Mouse (Mus musculus) brown adipose tissue, adult 24 weeks (tissue): ENCODE results near the gene Myh11. TPM values are rescaled to one million over a fixed set of nuclear protein-coding genes. Genes with fewer than 3 reads are reported as not detected.
A peak's percentile ranks its signal among the peaks of the same experiment; 100 is the strongest.

Experiments
- H3K27ac ChIP-seq: fragments of 200-500 bp; replicated peaks from 2 replicates; pipeline ENCODE4 v1.5.1; 2012; ENCODE audit warnings: low read depth, mild to moderate bottlenecking, low read length
- H3K4me1 ChIP-seq: fragments of 200-500 bp; 2 replicates; pipeline ENCODE4 v1.6.1; 2012; ENCODE audit warnings: low read length, mixed read lengths; ENCODE audit not compliant: control insufficient read depth, insufficient read depth, insufficient read length
- H3K4me3 ChIP-seq: fragments of 200-500 bp; 2 replicates; pipeline ENCODE4 v1.5.1; 2012; ENCODE audit warnings: low read depth, mild to moderate bottlenecking, low read length, moderate library complexity; ENCODE audit not compliant: insufficient read depth
- polyA plus RNA-seq: library from polyadenylated mRNA; stranded (reverse); fragments of >200 nt; gene quantifications from 2 replicates; pipeline ENCODE4 v1.2.4, GENCODE M21; 2012; ENCODE audit not compliant: missing spikeins, insufficient read depth, insufficient read length

The Myh11 gene
- polyA plus RNA-seq, 1 experiment = 5.9 TPM

DNA sequence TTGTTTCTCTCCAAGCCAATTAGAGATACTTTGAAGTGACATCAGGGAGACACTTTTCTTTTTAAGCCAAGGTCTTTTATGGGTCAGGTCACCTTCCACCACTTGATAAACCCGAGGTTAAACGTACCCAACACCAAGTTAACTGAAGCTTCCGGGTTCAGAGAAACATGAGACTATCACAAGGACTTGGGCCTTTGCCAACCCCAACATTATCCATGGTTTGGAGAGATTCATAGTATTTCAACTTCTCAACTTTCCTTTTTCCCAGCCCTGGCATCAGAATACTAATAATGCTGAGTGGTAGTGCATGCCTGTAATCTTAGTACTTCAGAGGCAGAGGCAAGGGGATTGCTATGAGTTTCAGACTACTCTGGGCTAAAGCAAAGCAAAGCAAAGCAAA lies 49.1 kb downstream of the Myh11 start:
- Histone ChIP-seq H3K4me1 (no peaks in the 10 kb centered on the region), H3K27ac (no peak overlapping the region), H3K4me3 (no peak overlapping the region)

DNA sequence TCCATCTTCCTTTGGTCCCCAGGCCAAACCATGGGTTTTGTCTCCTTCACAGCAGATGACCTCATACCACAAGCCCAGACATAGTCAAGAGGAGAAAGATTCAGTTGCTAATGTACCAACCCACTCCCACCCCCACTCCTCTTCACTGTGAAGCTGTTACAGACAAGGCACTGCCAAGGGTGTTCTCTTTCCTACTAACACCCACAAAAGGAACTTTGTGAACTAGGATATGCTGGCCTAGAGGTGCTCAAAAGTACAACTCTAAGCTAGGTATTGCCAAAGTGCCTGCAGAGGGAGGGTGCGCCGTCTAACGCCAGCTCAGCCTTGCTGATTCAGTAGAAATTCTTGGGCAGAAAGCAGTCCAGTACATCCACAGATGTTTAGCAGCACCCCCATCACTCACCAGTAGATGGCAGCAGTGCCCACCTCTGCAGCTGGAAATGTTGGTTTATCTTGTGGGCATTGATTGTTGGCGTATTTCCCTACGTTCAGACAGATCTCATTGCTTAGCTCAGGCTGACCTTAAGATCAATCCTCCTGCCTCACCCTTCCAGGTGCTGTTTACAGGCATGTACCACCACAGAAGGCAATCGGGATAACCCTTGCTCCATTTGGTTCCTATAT lies 54.0 kb downstream of the Myh11 start:
- H3K27ac ChIP-seq = no peak overlapping the region
- no peak overlapping the region for H3K4me3 ChIP-seq
- H3K4me1 ChIP-seq = no peaks in the 10 kb centered on the region

DNA sequence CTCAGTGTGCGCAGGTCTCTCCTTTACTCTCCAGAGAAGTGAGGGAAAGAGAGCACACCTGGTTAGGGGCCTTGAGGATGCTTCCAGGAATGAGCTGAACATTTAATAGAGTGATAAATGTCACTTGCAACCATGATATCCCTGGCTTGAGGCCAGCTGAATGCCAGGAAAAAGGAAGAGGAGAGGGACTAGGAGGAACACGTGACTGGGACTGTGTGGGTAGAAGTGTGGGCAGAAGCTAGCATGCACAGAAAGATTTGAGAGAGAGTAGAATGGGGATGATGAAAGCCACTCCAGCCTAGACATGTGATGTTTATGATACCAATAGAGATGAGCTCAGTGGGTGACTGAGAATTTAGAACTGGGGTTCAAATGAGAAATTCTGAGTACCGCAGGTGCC lies 76.0 kb downstream of the Myh11 start:
- no peaks in the 10 kb centered on the region for H3K4me1 ChIP-seq
- H3K27ac ChIP-seq = no peak overlapping the region
- no peak overlapping the region for H3K4me3 ChIP-seq

DNA sequence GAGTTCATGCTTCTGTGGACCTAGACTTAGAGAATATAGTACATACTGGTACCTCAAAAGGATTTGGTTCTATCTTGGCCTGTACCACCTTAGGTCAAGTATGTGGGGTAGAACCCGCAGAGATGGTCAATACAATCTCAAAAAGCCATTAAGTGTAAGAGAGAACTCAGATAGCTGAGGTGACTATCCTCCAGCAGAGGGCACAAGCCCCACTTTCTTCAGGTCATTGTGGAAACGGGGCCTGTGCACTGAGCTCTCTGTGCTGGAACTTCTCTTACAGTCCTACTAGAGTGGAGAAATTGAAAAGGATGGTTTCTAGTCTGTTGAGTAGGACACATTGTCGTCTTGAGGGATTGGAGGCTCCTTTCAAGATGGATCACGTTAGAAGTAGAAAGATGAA lies 92.4 kb downstream of the Myh11 start:
- Histone ChIP-seq H3K27ac (no peak overlapping the region), H3K4me3 (no peak overlapping the region), H3K4me1 (peaks cover 7% of the 10 kb centered on the region; the same call in 1 of the 2 replicates)

DNA sequence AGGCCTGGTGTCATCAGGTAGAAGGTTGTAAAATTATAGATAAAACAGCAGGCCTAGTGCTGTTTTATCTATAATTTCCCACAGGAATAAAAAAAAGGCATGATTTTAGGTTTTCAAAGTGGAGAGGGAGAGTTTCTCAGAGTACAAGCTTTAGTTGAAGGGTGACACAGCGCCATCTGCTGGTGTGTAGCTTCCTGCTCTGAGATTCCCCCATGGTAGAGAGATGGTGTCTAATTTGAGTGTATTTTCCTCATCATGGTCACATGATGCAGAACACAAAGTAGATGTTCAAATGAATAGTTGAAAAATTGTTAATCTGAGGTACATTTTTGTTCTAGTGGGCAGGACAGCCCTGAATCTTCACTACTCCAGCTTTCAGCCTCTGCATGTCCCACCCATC lies 95.7 kb downstream of the Myh11 start:
- no peak overlapping the region for H3K4me3 ChIP-seq
- peak overlapping the region; percentile 82; the same call in 1 of the 2 replicates for H3K27ac ChIP-seq
- peaks cover 7% of the 10 kb centered on the region; the same call in 1 of the 2 replicates for H3K4me1 ChIP-seq

DNA sequence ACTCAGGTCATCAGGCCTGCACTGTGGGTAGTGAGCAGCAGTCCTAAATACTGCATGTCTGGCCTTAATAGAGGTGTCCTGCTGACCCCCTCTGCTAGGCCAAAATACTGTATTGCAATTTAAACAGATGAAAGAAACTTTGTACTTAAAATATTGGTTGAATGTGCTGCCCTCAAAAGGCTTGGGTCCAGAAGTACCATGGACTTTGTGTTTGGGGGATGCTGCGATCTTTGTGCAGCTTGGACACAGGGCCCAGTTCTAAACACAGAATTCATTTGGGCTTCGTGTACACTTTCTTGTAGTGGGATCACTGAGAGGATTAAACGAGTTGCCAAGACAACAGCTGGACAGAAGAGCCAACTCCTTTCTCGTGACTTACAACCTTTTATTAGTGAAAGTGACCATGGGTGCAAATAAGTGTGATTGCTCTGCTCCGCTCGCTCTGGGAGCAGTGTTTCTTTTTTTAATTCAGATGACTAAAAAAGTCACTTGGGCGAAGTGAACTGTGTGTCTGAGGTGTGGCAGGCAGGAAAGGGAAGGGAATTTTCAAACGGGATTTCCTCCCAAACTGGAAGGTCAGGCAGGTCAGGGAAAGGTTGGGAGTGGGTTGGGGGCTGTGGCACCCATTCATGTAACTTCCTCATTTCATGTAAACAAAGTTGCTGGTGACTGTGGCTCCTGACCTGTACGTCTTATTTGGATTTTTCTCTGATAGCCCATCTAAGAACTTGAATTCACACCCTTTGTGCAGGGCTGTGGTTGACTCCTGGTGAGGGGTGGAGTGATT lies 96.8 kb downstream of the Myh11 start:
- peaks cover 7% of the 10 kb centered on the region; the same call in 1 of the 2 replicates for H3K4me1 ChIP-seq
- peak overlapping the region; percentile 82 for H3K27ac ChIP-seq
- no peak overlapping the region for H3K4me3 ChIP-seq

DNA sequence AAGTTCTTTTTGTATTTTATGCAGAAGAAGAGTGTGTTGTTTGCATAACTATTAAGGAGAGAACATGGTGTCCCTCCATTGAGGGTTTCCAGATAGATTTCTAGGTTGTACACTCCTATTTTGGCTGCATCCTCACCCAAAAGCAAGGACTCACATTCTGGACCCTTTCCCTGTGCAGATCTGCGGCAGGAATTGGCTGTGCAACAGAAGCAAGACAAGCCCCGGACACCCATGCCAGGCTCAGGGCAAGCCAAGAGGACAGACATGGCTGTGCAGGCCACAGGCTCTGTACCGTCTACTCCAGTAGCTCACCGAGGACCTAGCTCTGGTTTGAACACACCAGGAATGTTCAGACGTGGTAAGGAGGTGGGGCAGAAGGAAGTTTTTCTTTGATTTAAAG lies 105.7 kb downstream of the Myh11 start:
- H3K27ac ChIP-seq = no peak overlapping the region
- no peaks in the 10 kb centered on the region for H3K4me1 ChIP-seq
- H3K4me3 ChIP-seq = no peak overlapping the region

DNA sequence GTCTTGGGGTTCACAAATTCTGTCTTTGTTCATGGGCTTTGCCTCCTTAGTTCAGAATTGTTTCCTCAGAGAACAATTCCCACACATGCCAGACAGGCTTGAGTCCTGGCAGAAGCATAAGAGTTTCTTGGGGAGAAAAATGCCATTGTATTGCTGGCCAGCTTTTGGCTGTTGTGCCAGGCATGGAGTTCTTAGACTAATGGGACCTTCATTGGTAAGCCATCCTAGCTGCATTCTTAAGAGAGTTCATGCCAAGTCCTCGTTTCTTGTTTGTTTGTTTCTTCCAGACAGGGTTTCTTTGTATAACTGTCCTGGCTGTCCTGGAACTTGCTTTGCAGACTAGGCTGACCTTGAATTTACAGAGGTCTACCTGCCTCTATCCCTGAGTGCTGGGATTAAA lies 107.3 kb downstream of the Myh11 start:
- Histone ChIP-seq H3K27ac (no peak overlapping the region), H3K4me1 (no peaks in the 10 kb centered on the region), H3K4me3 (no peak overlapping the region)

DNA sequence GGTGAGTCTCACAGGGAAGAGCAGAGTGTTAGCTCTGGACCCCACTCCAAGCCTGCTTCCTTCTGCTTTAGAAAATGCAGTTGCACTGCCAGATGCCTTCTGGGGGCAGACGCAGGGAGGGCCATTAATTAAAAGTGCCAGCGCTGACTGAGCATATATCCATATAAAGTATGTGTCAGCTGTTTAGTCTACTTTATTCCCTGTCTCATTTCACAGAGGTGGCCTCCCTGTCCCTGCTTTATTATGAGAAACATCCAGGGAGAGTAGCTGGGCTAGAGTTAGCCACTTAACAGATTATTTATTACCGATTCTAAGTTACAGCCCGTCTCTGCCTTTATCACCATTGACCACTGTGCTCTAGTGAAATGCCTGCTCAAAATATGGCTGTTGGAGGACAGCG lies 108.8 kb downstream of the Myh11 start:
- H3K27ac ChIP-seq = no peak overlapping the region
- H3K4me3 ChIP-seq = no peak overlapping the region
- peaks cover 5% of the 10 kb centered on the region for H3K4me1 ChIP-seq

DNA sequence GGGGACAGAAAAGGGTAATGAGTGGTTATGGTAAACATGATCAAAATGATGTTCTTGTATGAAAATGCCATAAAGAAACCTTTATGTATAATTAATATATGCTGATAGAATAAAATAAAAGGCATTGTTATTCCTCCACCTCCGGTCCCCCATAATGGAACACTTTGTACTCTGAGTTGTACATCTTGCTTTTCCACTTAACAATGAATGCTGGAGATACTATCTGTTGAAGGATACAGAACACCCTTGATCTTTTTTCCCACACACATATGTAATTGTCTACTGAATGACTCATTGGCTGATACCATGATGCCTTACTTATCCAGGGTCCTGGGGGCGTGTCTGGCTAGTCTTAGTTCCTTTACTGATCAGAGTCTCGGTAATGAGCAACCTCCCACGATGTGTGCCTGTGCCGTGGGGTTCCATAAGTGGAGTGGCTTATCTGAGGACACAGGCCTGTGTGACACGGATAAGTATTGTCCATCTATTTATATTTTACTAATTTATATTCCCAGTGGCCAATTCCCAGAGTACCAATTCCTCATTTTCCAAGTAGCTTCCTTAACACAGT lies 110.9 kb downstream of the Myh11 start:
- Histone ChIP-seq H3K4me3 (no peak overlapping the region), H3K4me1 (peaks cover 10% of the 10 kb centered on the region), H3K27ac (no peak overlapping the region)

DNA sequence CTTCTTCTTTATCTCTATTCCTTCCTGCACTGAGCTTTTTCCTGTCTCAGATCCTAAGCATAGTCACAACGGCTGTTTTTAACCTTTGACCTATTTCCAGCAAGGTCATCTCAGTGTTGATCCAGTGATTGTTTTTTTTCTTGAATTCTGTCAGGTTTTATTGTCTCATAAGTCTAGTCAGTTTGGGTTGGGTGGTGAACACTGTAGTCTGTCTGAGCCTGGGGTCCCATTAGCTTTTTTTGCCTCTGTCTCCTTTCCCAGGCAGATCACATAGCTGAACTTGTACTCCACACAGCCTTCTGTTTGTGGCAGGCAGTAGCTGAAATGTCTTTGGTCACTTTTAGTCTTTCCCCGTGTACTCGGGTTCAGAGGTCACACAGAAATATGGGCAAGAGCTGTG lies 113.1 kb downstream of the Myh11 start:
- Histone ChIP-seq H3K27ac (peak overlapping the region; percentile 85), H3K4me1 (peaks cover 10% of the 10 kb centered on the region), H3K4me3 (no peak overlapping the region)

DNA sequence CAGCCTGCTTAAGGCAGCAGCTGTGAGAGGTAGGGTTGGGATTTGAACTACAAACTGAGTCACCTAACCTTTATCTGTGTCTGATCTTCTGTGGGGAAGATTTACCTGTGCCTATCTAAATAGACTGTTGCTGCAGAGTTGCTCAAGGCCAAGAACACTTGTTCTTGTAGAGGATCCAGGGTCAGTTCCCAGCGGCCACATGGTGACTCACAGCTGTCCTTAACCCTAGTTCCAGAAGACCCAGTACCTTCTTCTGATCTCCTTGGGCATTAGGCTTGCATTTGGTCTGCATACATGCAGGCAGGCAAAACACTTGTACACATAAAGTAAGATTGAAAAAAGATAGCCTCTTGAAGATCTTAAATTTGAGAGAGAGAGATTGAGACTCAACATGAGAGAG lies 121.5 kb downstream of the Myh11 start:
- H3K4me3 ChIP-seq = no peak overlapping the region
- H3K4me1 ChIP-seq = no peaks in the 10 kb centered on the region
- no peak overlapping the region for H3K27ac ChIP-seq

DNA sequence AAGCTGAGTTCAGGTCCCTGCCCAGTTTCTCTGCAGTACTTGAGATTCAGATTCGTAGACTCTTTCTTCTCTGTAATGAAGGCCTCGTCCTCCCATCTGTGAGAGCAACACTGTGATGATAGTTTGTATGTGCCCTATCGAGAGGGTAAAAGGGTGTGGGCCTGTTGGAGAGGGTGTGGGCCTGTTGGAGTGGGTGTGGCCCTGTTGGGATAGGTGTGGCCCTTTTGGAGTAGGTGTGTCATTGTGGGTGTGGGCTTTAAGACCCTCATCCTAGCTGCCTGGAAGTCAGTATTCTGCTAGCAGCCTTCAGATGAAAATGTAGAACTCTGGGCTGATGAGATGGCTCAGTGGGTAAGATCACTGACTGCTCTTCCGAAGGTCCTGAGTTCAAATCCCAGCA lies 124.7 kb downstream of the Myh11 start:
- H3K27ac ChIP-seq = no peak overlapping the region
- no peak overlapping the region for H3K4me3 ChIP-seq
- no peaks in the 10 kb centered on the region for H3K4me1 ChIP-seq

DNA sequence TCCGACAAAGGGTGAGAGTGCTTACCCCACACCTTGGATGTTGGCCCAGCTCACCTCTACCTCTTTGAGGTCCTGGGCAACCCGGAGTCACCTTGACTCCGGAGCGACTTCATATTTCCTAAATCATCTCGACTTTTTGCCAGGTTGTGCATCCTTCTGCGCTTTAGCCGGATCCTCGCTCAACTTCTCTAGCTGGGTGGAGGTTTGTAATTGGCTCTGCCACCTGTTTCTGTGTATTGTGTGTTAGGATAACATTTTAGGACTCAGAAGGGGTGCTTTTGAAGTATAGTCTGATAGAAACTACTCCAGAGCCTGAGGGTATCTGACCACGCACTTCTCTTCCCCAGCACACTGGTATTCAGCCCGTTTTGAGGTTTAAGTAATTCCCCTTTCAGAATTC lies 127.4 kb downstream of the Myh11 start:
- Histone ChIP-seq H3K27ac (peak overlapping the region; percentile 29), H3K4me3 (peak overlapping the region; percentile 78), H3K4me1 (no peaks in the 10 kb centered on the region)

DNA sequence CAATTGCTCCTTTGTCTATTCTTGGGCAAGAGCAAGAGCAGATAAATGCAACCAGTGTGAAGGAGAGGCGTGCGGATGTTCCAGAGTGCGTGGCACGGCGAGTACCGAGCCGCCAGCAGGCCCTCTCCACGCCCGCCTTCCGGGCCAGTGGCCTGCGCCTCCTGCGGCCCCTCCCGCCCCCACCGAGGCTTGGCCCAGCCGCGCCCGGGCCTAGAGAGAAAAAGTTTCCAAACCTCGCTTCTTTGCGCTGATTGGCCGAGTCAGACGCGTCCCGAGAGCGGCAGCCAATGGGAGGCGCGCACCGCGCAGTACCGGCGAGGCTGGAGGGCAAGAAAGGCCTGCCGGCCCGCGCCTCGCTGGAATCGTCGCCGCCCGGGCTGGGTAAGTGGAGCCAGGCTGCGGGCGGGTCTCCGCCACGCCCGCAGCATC lies 128.2 kb downstream of the Myh11 start, which contains the start of the genes Nde1 and Marf1:
Gene Nde1, plus strand, starts transcription at position 288 of the 429 bp plus-strand sequence.
Gene Marf1, minus strand, starts transcription at position 364 of the 429 bp plus-strand sequence.
- H3K4me3 ChIP-seq = peak within 1 kb of the TSS; percentile 78
- H3K4me1 ChIP-seq = no peaks in the 10 kb centered on the region
- H3K27ac ChIP-seq = peak within 1 kb of the TSS; percentile 63
